Mouse (Mus musculus) lung, postnatal 0 days (tissue): Measurements from ENCODE around the gene Hint1. TPM values are rescaled to one million over a fixed set of nuclear protein-coding genes. Genes with fewer than 3 reads are reported as not detected.
"Not testable (repeated sequence)": the region's sequence is repeated elsewhere in the genome, so short reads cannot be mapped to it uniquely, and the experiment has no call there.

Experiments
- ATAC-seq: fragments of 200-750 bp; cut with Nextera tagmentation; 2 replicates; pipeline ENCODE4 v1.8.0; 2017; ENCODE audit warnings: moderate library complexity
- DNase-seq: peaks from one replicate; pipeline ENCODE4 v3.0.0-alpha.2; 2016; ENCODE audit warnings: low spot score
- H3K27ac ChIP-seq: fragments of 300-500 bp; sonication (generic); 2 replicates; pipeline ENCODE4 v1.5.1; 2014; ENCODE audit warnings: antibody characterized with exemption, mild to moderate bottlenecking, low read length, mixed read lengths
- H3K27me3 ChIP-seq: fragments of 300-500 bp; sonication (generic); replicated peaks from 2 replicates; pipeline ENCODE4 v1.6.1; 2014; ENCODE audit warnings: low read length, mixed read lengths; ENCODE audit not compliant: insufficient read depth
- H3K36me3 ChIP-seq: fragments of 300-500 bp; sonication (generic); 2 replicates; pipeline ENCODE4 v1.6.1; 2014; ENCODE audit warnings: low read length, mixed read lengths; ENCODE audit not compliant: insufficient read depth
- H3K4me1 ChIP-seq: fragments of 300-500 bp; sonication (generic); 2 replicates; pipeline ENCODE4 v1.6.1; 2014; ENCODE audit warnings: antibody characterized with exemption, low read depth, low read length, mixed read lengths; ENCODE audit not compliant: insufficient read depth
- H3K4me2 ChIP-seq: fragments of 300-500 bp; sonication (generic); replicated peaks from 2 replicates; pipeline ENCODE4 v1.6.1; 2014; ENCODE audit warnings: low read depth, mild to moderate bottlenecking, low read length, moderate library complexity, mixed read lengths
- H3K4me3 ChIP-seq: fragments of 300-500 bp; sonication (generic); 2 replicates; pipeline ENCODE4 v1.5.1; 2014; ENCODE audit warnings: low read depth, low read length
- H3K9ac ChIP-seq: fragments of 300-500 bp; sonication (generic); replicated peaks from 2 replicates; pipeline ENCODE4 v1.6.1; 2014; ENCODE audit warnings: low read depth, mild to moderate bottlenecking
- H3K9me3 ChIP-seq: fragments of 300-500 bp; sonication (generic); 2 replicates; pipeline ENCODE4 v1.6.1; 2016; ENCODE audit warnings: low read length, mixed read lengths
- CTCF ChIP-seq: IDR thresholded peaks from 2 replicates; pipeline ENCODE4 v1.5.1; 2016; ENCODE audit warnings: antibody characterized with exemption, mild to moderate bottlenecking
- EP300 ChIP-seq: IDR thresholded peaks from 2 replicates; pipeline ENCODE4 v1.6.1; 2016; ENCODE audit warnings: antibody characterized with exemption, mild to moderate bottlenecking, control low read depth
- WGBS: fragments of 180-500 bp; shearing (Covaris S2); extraction: QIAGEN DNeasy Blood & Tissue Kit; methylation state at CpG from one replicate; pipeline ENCODE4 v1.1.7; 2014; 5-methylcytosine and 5-hydroxymethylcytosine counted together
- polyA plus RNA-seq: library from polyadenylated mRNA; unstranded; fragments of >200 nt; fragmentation: Nextera tagmentation; extraction: Ambion mirVana; gene quantifications from 2 replicates; pipeline ENCODE4 v1.2.1, GENCODE M21; 2015

Hint1 gene
- polyA plus RNA-seq, 1 experiment from 2014 or later = 528 TPM

DNA sequence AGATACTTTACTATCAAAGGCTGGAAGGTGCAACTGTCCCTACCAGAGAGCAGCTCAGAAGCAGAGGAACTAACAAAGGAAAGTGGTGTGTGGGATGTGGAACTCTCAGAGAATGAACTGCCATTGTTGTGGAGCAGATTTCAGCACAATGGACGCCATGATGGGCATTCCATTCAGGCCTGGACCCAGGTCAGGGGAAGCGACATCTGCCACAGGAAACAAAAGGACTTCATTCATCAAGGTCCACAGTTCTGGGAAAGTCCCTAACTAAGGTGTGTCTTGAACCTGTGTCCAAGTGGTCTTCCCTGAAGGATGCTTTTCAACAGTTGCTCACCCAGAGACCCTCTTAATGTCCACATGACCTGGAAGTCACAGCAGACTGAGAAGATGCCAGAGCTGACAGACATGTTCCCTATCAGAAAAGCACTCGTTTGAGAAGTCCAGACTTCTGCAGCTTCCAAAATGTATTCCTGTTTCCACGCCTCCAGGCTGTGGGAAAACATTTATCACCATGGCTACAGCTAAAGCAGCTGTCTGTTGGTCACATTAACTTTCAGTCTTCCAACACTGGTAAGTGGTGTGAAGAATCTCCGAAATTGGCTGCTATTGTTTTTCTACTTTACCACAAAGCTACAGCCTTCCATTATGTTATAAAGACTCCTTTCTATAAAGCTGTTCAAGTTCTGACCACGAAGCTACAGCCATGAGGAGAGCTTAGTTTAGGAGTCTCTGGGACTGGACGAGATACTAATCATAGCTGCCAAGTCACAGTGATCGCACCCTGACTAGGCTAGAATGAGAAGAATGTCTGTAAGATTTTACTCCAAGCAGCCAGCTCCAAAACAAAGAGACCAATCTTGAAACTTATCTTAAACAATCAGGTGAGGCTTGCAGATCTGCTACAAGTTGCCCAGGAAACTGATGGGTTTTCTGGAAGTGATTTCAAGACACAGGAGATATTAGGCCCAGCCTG lies 20.4 kb upstream of the Hint1 start:
- no peaks in the 10 kb centered on the region for H3K36me3 ChIP-seq
- no peaks in the 10 kb centered on the region for H3K4me1 ChIP-seq
- no peak overlapping the region for H3K4me2 ChIP-seq
- H3K4me3 ChIP-seq = no peak overlapping the region
- 41% methylated on average over 8 of the region's 8 CpGs for WGBS
- DNase-seq (no peak), ATAC-seq (peak; percentile 28; the same call in 1 of the 2 replicates)
- no peaks in the 10 kb centered on the region for H3K9me3 ChIP-seq
- H3K27me3 ChIP-seq = no peaks in the 10 kb centered on the region
- H3K9ac ChIP-seq = no peak overlapping the region
- H3K27ac ChIP-seq = no peak overlapping the region
- TF ChIP-seq CTCF (no peak), EP300 (no peak)

DNA sequence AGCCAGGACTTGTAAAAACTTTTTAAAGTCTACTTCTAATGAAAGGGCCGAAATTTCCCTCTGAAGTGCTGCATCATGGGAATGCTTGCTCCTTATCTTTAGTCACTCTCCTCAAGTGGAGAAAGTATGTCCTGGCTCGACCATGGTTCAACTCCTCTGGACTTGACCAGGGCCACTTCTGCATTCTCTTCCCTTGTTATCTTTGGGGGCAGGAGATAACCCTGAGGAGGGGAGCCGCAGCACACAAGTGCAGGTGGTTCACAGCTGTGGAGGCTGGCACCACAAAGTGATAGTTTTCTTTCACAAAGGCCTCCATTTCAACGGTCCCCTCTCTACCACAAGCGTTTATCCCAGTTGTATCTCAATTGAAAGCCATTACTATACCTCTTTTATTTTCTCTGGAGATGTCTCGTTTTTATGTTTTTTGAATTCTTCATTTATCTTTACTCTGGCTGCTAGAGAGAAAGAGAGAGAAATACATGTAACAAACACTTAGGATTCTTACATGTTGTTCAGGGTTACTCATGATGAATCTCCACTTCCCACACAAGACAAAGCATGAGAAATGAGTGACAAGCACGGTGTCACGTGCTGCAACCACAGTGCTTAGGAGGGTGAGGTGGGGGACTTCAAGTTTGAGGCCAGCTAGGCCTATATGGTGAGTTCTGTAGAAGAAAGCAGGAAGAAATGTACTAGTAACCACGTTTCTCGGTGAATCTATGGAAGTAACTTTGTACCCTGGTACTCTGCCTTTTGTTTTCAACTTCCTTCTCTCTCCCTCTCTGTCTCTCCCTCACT lies 16.0 kb upstream of the Hint1 start:
- no peak overlapping the region for H3K4me3 ChIP-seq
- DNase-seq (no peak), ATAC-seq (peak; percentile 68)
- H3K9me3 ChIP-seq = no peaks in the 10 kb centered on the region
- peak; percentile 66; the same call in 1 of the 2 replicates for TF ChIP-seq EP300
- no peak for TF ChIP-seq CTCF
- H3K36me3 ChIP-seq = no peaks in the 10 kb centered on the region
- no peaks in the 10 kb centered on the region for H3K27me3 ChIP-seq
- no peak overlapping the region for H3K27ac ChIP-seq
- H3K4me1 ChIP-seq = no peaks in the 10 kb centered on the region
- no peak overlapping the region for H3K4me2 ChIP-seq
- 56% methylated on average over 10 of the region's 10 CpGs for WGBS
- no peak overlapping the region for H3K9ac ChIP-seq

DNA sequence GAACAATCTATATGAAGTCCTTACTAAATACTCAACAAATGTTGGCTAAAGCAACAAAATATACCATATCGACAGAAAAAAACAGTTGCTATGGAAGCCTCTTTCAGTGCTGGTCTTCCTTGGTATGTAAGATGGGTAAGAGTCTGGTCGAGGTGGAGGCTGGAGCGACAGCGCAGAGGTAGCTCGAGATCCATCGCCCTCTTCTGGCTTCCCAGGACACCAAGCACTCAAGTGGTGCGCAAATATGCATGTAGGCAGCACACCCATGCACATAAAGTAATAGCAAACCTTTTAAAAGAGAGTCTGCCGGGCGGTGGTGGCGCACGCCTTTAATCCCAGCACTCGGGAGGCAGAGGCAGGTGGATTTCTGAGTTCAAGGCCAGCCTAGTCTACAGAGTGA lies 14.5 kb upstream of the Hint1 start:
- no peak for ATAC-seq
- no peak overlapping the region for H3K9ac ChIP-seq
- no peak for TF ChIP-seq EP300
- DNase-seq = no peak
- H3K4me2 ChIP-seq = no peak overlapping the region
- no peak overlapping the region for H3K27ac ChIP-seq
- H3K4me3 ChIP-seq = no peak overlapping the region
- no peaks in the 10 kb centered on the region for H3K4me1 ChIP-seq
- H3K9me3 ChIP-seq = no peaks in the 10 kb centered on the region
- H3K27me3 ChIP-seq = no peaks in the 10 kb centered on the region
- no peaks in the 10 kb centered on the region for H3K36me3 ChIP-seq
- 91% methylated on average over 12 of the region's 12 CpGs for WGBS

DNA sequence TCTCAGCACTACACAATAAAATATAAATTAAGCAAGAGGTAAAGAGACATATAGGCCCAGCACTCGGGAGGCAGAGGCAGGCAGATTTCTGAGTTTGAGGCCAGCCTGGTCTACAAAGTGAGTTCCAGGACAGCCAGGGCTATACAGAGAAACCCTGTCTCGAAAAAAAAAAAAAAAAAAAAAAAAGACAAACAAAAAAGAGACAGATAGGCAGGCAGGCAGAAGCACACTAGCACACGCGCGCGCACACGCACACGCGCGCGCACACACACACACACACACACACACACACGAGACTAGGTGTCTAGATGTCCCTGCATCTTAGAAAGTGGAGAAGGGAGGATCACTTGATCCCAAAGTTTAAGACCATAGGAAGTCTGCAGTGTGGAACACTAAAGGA lies 7.3 kb upstream of the Hint1 start:
- not testable (repeated sequence) for H3K27ac ChIP-seq, H3K27me3 ChIP-seq, H3K4me1 ChIP-seq, H3K9me3 ChIP-seq, H3K9ac ChIP-seq, H3K4me2 ChIP-seq, H3K4me3 ChIP-seq, ATAC-seq, DNase-seq, H3K36me3 ChIP-seq
- WGBS = 93% methylated on average over 11 of the region's 12 CpGs

DNA sequence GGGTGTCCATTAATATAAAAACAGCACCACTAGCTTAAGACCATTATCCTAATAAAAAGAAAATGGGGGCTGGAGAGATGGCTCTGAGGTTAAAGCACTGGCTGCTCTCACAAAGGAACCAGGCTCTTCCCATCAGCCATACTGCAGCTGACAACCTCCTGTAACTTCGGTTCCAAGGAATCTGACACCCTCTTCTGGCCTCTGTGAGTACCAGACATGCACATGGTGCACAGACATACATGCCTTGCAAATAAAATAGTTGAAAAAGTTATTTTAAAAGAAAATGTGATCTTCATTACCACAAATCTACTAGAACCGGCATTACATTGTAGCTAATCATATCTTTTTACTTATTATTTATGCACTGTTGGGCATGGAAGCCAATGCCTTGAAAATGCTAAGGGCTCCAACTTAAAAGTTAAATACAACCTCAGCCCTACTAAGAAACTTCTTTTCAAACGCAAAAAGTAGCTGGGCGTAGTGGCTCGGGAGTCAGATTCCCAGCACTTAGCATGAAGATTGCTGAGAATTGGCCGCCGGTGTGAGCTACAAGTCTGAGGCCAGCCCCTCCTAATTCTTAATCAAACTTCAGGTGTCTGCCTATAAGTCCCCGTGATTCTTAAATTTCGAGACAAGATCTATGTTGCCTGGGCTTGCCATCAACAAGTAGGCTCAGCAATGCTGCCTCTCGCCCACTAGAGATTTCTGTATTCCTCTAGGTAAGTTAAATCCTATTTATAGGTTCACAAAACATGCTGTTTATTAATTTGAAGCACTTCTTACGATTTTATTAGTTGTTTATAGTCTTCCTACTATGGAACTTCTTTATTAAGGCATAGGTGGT lies 6.6 kb upstream of the Hint1 start:
- Histone ChIP-seq H3K9ac (peak overlapping the region; percentile 65; the same call in 1 of the 2 replicates), H3K27ac (no peak overlapping the region), H3K27me3 (no peaks in the 10 kb centered on the region), H3K4me1 (no peaks in the 10 kb centered on the region), H3K9me3 (no peaks in the 10 kb centered on the region), H3K4me2 (peak overlapping the region; percentile 70), H3K36me3 (no peaks in the 10 kb centered on the region), H3K4me3 (peak overlapping the region; percentile 61)
- WGBS = 17% methylated on average over 11 of the region's 11 CpGs
- peak; percentile 55 for DNase-seq
- no peak for ATAC-seq
- TF ChIP-seq CTCF = peak; percentile 63
- no peak for TF ChIP-seq EP300
